Mouse (Mus musculus) adrenal gland, postnatal 10 days (tissue): ENCODE results near the gene Fam111a. TPM values are rescaled to one million over a fixed set of nuclear protein-coding genes. Genes with fewer than 3 reads are reported as not detected.

Experiments
- DNase-seq: peaks from one replicate; pipeline ENCODE4 v3.0.0; 2021; ENCODE audit warnings: mixed read lengths
- total RNA-seq, 2 experiments: library from RNA; stranded (reverse); gene quantifications; 2 replicates each; pipeline ENCODE4 v1.2.3; 2021

Gene Fam111a
- total RNA-seq, 2 experiments from 2014 or later = 11.9 to 14.8 TPM

DNA sequence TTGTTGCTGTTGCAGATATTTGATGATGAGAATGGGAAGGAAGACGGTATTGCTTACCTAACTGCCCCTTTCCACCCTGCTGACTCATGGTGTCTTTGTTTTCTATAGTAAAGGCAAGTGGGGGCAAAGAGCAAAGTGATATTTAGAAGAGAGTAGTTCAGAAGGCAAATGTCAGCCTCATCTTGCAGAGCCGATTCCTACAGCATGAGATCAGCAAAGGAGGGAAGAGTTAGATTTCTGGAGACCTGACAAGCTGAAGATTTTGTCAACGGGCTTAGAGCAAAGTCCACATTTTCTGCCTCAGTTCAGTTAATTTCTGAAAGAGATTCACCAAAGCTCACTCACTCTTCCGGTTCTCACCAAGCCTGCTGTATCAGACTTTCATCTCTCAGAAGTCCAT, 87.6 kb downstream of the Fam111a start, which contains the start of gene Glyat:
Gene Glyat (plus strand): TSS at position 133 of the 400 bp plus-strand sequence.
- no peak for DNase-seq

- DNase-seq = no peak
These were observed 88.7 kb downstream of the Fam111a start for GRCm38 (mm10) chr19:12634259-12634658.

GRCm38 (mm10) chr19:12634963-12635362, 89.4 kb downstream of the Fam111a start:
- DNase-seq = no peak

DNA sequence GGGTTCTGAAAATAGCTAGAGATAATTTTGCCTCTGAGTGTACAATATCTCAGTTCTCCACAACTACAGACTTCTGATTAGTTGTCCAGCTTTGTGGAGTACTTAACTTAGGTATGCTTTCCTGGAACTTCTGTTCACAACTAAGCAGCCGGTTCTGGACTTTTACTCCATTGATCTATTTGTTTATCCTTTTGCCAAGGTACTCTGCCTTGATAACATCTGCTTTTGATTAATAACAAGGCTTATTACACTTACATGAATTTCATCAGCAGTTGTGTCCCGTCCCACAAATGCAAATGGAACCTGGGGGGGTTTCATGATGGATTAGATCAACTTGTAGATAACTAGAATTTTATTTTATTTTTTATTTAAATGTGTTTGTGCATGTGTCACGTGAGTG, 91.3 kb downstream of the Fam111a start:
- DNase-seq = no peak

GRCm38 (mm10) chr19:12638049-12638448, 92.5 kb downstream of the Fam111a start:
- no peak for DNase-seq

Other genes starting within 250 kb of the Fam111a start
- not detected for gene Olfr1436, start 246.6 kb upstream of the Fam111a start, total RNA-seq
- not detected for gene Olfr1437, start 220.6 kb upstream of the Fam111a start, total RNA-seq
- gene Olfr1438-ps1, start 209.8 kb upstream of the Fam111a start, total RNA-seq = not detected
- gene Olfr1440, start 158.5 kb upstream of the Fam111a start, total RNA-seq = not detected
- gene Olfr1441, start 128.3 kb upstream of the Fam111a start, total RNA-seq = not detected
- not detected for gene Pfpl, start 117.8 kb upstream of the Fam111a start, total RNA-seq
- gene Mpeg1, start 85.0 kb upstream of the Fam111a start, total RNA-seq = 10 to 100 TPM; 15.1 to 16.1 TPM
- 10 to 100 TPM; 22.5 to 24.4 TPM for gene Dtx4, start 44.3 kb upstream of the Fam111a start, total RNA-seq
- gene Gm4952, start 54.2 kb downstream of the Fam111a start, total RNA-seq = 10 to 100 TPM; 20.3 to 53.3 TPM
- gene Glyat, start 87.6 kb downstream of the Fam111a start, total RNA-seq = 1 to 10 TPM; 4.0 to 6.2 TPM
- gene Olfr1442, start 124.7 kb downstream of the Fam111a start, total RNA-seq = not detected
- not detected for gene Olfr1443, start 132.4 kb downstream of the Fam111a start, total RNA-seq
- 1 to 10 TPM; 3.3 to 5.8 TPM for gene Keg1, start 150.0 kb downstream of the Fam111a start, total RNA-seq
- 1 to 10 TPM; 2.9 to 3.5 TPM for gene Cntf, start 219.9 kb downstream of the Fam111a start, total RNA-seq